Mouse (Mus musculus) hindbrain, postnatal 0 days (tissue): ENCODE data around the gene Abhd2. TPM values are rescaled to one million over a fixed set of nuclear protein-coding genes. Genes with fewer than 3 reads are reported as not detected.

Experiments
- ATAC-seq: fragments of 200-750 bp; cut with Nextera tagmentation; 2 replicates; pipeline ENCODE4 v1.8.0; 2017; ENCODE audit warnings: mild to moderate bottlenecking, moderate TSS enrichment, moderate library complexity
- DNase-seq: peaks from one replicate; pipeline ENCODE4 v3.0.0-alpha.2; 2015; ENCODE audit warnings: low spot score
- H3K27ac ChIP-seq: fragments of 300-500 bp; sonication (generic); 2 replicates; pipeline ENCODE4 v1.5.1; 2014; ENCODE audit warnings: mild to moderate bottlenecking
- H3K27me3 ChIP-seq: fragments of 300-500 bp; sonication (generic); 2 replicates; pipeline ENCODE4 v1.6.1; 2014; ENCODE audit warnings: low read length, mixed read lengths; ENCODE audit not compliant: insufficient read depth
- H3K36me3 ChIP-seq: fragments of 300-500 bp; sonication (generic); 2 replicates; pipeline ENCODE4 v1.6.1; 2014; ENCODE audit warnings: low read length, mixed read lengths; ENCODE audit not compliant: insufficient read depth
- H3K4me1 ChIP-seq: fragments of 300-500 bp; sonication (generic); 2 replicates; pipeline ENCODE4 v1.6.1; 2014; ENCODE audit warnings: antibody characterized with exemption, low read length, mixed read lengths; ENCODE audit not compliant: insufficient read depth
- H3K4me2 ChIP-seq: fragments of 300-500 bp; sonication (generic); 2 replicates; pipeline ENCODE4 v1.6.1; 2014; ENCODE audit warnings: low read depth, mild to moderate bottlenecking, low read length, moderate library complexity, mixed read lengths
- H3K4me3 ChIP-seq: fragments of 300-500 bp; sonication (generic); 2 replicates; pipeline ENCODE4 v1.5.1; 2014; ENCODE audit warnings: low read length
- H3K9ac ChIP-seq: fragments of 300-500 bp; sonication (generic); replicated peaks from 2 replicates; pipeline ENCODE4 v1.6.1; 2014; ENCODE audit warnings: mild to moderate bottlenecking, low read length, moderate library complexity, mixed read lengths
- H3K9me3 ChIP-seq: fragments of 300-500 bp; sonication (generic); 2 replicates; pipeline ENCODE4 v1.6.1; 2016; ENCODE audit warnings: low read length, mixed read lengths
- CTCF ChIP-seq: IDR thresholded peaks from 2 replicates; pipeline ENCODE4 v1.5.1; 2016; ENCODE audit warnings: antibody characterized with exemption, control low read depth, low read depth
- WGBS: fragments of 180-500 bp; shearing (Covaris S2); extraction: QIAGEN DNeasy Blood & Tissue Kit; methylation state at CpG from one replicate; pipeline ENCODE4 v1.1.7; 2014; 5-methylcytosine and 5-hydroxymethylcytosine counted together
- polyA plus RNA-seq: library from polyadenylated mRNA; unstranded; fragments of >200 nt; fragmentation: Nextera tagmentation; extraction: Ambion mirVana; gene quantifications from 2 replicates; pipeline ENCODE4 v1.2.1, GENCODE M21; 2015
- total RNA-seq: library from RNA; depleted of rRNA; stranded (reverse); fragments of >200 nt; gene quantifications from 2 replicates; pipeline ENCODE4 v1.2.3, GENCODE M21; 2014

Gene Abhd2
- total and polyA plus RNA-seq, 2 experiments from 2014 or later: 23.9 to 92.3 TPM

DNA sequence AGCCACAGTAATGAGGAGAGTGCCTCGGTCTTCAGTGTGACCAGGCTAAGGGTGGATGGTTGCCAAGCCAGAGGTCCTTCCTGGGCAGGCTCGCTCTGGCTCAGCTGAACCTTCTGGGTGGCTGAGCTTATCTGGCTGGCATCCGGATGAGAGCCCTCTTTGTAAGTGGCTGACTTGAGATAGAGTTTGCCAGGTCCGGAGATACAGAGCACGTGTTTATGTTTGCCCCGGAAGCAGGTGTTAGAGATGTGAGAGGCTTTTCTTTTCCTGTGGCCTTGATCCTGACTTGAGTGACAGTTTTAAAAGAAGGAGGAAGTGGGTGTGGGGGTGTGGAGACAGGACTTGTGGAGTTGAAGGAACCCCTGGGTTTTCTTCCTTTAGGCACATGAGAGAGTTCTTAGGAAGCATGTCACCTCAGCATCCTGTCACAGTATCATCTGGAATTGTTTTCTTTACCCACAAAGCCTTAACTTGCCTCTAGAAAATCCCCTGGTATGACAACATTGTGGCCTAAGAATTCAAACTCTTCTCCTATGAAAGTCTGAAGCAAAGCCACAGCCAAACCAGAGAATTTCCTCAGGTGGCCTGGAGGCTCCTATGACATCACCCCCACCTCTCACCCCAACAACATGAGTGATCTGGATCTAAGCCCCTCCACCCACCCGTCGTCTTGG lies 90.5 kb downstream of the Abhd2 start:
- Histone ChIP-seq H3K4me2 (no peak overlapping the region), H3K4me3 (no peak overlapping the region), H3K4me1 (0 out of 2 replicates have a peak, but pooled peaks cover 3% of the 10 kb centered on the region), H3K27ac (peak overlapping the region; percentile 85), H3K9me3 (no peaks in the 10 kb centered on the region), H3K27me3 (no peaks in the 10 kb centered on the region), H3K9ac (no peak overlapping the region), H3K36me3 (peaks cover 15% of the 10 kb centered on the region; the same call in 1 of the 2 replicates)
- no peak for TF ChIP-seq CTCF
- ATAC-seq (peak; percentile 62), DNase-seq (peak; percentile 69)
- WGBS: 45% methylated on average over 8 of the region's 8 CpGs

DNA sequence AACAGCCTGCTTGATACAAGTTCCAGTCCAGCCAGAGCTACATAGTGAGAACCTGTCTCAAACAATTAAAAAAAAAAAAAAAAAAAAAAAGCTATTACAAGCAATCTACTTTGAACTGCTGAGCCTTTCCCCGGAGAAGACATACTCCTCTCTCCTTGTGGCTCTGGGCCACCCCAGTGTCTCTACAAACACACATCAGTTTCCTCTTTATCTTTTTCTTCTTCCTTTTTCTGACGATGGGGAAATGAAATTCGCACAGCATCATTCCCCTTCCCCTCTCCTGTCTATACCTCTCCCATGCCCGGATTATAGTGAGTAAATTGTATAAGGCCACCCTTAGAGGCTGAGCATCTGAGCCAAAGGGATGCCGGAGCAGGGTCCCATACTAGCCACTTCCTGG lies 95.7 kb downstream of the Abhd2 start:
- Histone ChIP-seq H3K4me3 (no peak overlapping the region), H3K9ac (no peak overlapping the region), H3K9me3 (no peaks in the 10 kb centered on the region), H3K4me1 (no peaks in the 10 kb centered on the region), H3K27ac (no peak overlapping the region), H3K4me2 (no peak overlapping the region), H3K27me3 (no peaks in the 10 kb centered on the region), H3K36me3 (no peaks in the 10 kb centered on the region)
- 88% methylated on average over 5 of the region's 5 CpGs for WGBS
- ATAC-seq: no peak
- no peak for DNase-seq
- TF ChIP-seq CTCF: no peak

DNA sequence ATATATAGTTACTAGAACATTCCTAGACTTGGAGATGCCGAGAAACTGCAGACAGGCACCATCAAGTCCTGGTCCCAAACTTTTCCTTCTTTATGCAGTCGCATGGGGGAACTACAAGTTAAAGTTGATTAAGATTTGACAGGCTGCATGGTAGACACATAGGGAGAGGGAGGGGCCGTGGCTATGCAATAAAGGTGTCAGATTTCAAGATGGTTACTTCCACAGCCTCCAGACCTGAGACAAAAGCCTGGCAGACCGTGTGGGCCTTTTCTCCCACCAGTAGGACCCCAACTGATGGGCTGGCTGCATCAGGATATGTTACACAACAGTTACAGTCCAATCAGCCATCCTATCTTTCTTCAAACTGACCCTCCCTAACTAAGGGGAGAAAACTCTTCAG lies 96.4 kb downstream of the Abhd2 start:
- Histone ChIP-seq H3K4me1 (no peaks in the 10 kb centered on the region), H3K27me3 (no peaks in the 10 kb centered on the region), H3K4me3 (no peak overlapping the region), H3K9me3 (no peaks in the 10 kb centered on the region), H3K27ac (no peak overlapping the region), H3K9ac (no peak overlapping the region), H3K4me2 (no peak overlapping the region), H3K36me3 (no peaks in the 10 kb centered on the region)
- DNase-seq: no peak
- TF ChIP-seq CTCF: no peak
- no peak for ATAC-seq
- WGBS: 45% methylated on average over 4 of the region's 4 CpGs

DNA sequence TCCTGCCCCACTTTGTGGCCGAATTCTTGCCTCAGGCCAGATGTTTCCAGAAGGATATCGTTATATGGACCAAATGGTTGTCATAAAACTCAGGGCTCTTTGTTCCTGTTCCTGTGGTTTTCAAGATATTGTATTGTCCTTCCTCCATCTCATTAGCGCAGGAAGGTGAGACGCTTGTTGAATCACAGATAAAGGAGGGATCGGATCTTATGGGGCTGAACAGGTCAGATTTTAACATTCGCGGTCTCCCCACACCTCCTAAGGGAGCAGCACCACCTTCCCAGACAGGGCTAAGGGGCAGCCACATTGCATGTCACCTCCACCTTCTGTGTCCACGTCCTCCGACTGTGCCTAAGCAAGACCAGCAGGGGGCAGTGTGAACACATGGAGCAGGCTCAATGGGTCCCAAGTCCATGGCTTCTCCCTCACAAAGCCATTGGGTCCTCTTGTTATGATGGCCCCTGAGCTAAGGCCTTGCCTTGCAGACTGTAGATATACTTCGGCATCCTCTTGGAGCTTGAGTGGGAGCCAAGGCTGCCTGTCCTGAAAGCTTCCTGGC lies 98.4 kb downstream of the Abhd2 start:
- ATAC-seq: peak; percentile 82

DNA sequence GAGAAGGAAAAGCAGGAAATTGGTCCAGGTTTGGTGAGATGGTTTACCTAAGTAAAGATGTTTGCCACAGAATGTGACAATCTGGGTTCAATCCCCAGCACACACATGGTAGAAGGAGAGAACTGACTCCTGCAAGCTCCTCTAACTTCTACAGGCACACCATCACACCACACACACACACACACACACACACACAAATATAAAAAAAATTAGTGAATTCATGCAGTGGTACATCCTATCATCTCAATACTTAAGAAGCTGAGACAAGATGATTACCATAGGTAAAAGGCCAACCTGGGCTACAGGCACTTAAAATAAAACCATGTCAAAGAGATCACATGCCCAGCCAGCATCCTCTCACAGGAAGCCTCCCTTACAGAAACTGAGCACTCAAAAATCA lies 101.0 kb downstream of the Abhd2 start:
- TF ChIP-seq CTCF: no peak
- no peaks in the 10 kb centered on the region for H3K4me1 ChIP-seq
- DNase-seq: no peak
- no peaks in the 10 kb centered on the region for H3K36me3 ChIP-seq
- no peak overlapping the region for H3K4me3 ChIP-seq
- no peaks in the 10 kb centered on the region for H3K27me3 ChIP-seq
- H3K9ac ChIP-seq: no peak overlapping the region
- H3K27ac ChIP-seq: no peak overlapping the region
- H3K9me3 ChIP-seq: no peaks in the 10 kb centered on the region
- no peak for ATAC-seq
- H3K4me2 ChIP-seq: no peak overlapping the region

More for the DNA sequence above, 98.4 kb downstream of the Abhd2 start:
- 53% methylated on average over 10 of the region's 10 CpGs for WGBS
- no peaks in the 10 kb centered on the region for H3K36me3 ChIP-seq
- no peak overlapping the region for H3K4me3 ChIP-seq
- no peak overlapping the region for H3K27ac ChIP-seq
- H3K4me1 ChIP-seq: no peaks in the 10 kb centered on the region
- TF ChIP-seq CTCF: peak; percentile 92
- peak; percentile 85 for DNase-seq
- H3K27me3 ChIP-seq: no peaks in the 10 kb centered on the region
- H3K9me3 ChIP-seq: no peaks in the 10 kb centered on the region
- no peak overlapping the region for H3K9ac ChIP-seq
- H3K4me2 ChIP-seq: no peak overlapping the region

DNA sequence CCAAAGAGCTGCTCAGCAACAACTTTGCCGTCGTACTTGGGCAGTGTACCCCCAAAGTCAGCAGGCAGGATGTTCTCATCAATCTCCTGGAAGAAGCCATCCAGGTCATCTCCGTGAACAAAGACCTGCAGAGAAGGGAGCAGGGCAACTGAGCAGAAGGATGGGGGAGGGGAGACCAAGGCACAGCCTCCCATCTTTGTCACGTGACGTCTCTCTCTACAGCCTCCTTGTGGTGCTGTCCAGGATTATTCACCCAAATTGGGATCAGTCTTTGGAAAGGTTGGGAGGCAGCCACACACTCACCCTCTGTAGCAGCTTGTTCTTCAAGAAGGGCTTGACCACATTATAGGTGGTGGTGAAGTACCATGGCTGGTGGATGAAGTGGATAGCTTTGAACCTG lies 102.6 kb downstream of the Abhd2 start:
- Histone ChIP-seq H3K27ac (no peak overlapping the region), H3K4me2 (no peak overlapping the region), H3K9me3 (no peaks in the 10 kb centered on the region), H3K4me1 (no peaks in the 10 kb centered on the region), H3K36me3 (no peaks in the 10 kb centered on the region), H3K9ac (no peak overlapping the region), H3K27me3 (no peaks in the 10 kb centered on the region), H3K4me3 (no peak overlapping the region)
- no peak for ATAC-seq
- TF ChIP-seq CTCF: 0 out of 2 replicates have a peak, but pooled peaks have one; percentile 4
- no peak for DNase-seq
- 78% methylated on average over 5 of the region's 5 CpGs for WGBS
